Mouse (Mus musculus) ovary, adult 18-20 months (tissue): ENCODE data around the gene Olfr159.
"Not testable (repeated sequence)": the region's sequence is repeated elsewhere in the genome, so short reads cannot be mapped to it uniquely, and the experiment has no call there.

Source experiments
- DNase-seq: peaks from one replicate; pipeline ENCODE4 v3.0.0; 2022; ENCODE audit warnings: low spot score, mixed read lengths

Gene Olfr159

GRCm38 (mm10) chr4:43770909-43771308 is at the start of gene Olfr159:
Gene Olfr159, minus strand, starts transcription at chr4:43771009.
- no peak for DNase-seq

DNA sequence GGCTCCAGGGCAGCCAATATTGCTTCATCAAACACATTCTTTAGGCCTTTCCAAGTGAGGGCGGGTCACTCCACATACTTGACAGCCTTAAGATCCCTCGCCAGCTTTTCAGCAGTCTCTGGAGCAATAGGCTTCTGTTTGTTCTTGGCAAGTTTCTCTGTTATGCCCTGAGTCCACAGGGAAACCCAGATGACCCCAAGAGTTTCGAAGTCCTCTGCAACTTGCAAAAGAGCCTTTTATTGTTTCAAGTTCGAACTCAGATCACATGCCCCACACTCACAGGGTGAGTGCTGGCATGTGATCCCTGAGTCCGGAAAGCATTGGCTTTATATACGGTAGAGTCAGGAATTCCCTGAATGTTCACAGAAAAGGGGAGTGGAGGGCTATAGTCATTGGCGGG is 28.1 kb upstream of the Olfr159 start:
- DNase-seq = no peak

DNA sequence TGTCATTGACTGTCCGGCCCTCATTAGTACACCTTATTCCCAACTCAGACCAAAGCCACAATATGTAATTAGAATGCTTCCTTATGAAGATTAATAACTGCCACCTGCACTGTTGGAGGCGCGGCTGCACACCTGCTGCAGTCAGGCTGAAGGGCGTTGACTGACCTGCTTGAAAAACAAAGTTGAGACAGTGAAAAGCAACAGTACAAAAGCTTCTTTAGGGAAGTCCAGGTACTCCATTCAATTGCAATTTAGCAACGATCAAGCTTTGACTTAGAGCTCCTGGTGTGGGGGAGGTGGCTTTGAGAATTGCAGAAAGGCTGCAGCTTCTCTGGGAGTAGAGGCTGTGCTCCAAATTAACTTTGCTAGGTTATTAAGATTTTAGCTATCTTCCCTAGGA is 25.0 kb upstream of the Olfr159 start:
- not testable (repeated sequence) for DNase-seq

DNA sequence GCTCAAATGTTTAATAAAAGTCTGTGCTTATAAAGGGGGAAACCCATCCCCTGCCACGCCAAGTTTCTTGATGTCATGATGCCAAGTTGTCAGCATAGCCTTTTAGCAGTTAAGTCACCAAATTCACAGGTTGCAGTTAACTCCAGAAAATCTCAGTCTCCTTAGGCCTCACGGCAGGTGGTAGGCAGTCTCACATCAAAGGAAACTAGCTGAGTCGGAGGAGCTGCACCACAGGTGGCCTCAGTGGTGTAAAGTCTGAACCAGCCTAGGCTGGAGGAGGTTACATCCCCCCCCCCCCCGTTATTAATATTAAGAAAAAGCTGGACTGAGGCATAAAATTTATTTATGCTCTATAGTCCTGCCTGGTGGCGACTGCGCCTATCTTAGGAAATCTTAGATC is 24.5 kb upstream of the Olfr159 start:
- DNase-seq = no peak

- no peak for DNase-seq
Measured at GRCm38 (mm10) chr4:43772304-43772703, 1.5 kb upstream of the Olfr159 start.

DNA sequence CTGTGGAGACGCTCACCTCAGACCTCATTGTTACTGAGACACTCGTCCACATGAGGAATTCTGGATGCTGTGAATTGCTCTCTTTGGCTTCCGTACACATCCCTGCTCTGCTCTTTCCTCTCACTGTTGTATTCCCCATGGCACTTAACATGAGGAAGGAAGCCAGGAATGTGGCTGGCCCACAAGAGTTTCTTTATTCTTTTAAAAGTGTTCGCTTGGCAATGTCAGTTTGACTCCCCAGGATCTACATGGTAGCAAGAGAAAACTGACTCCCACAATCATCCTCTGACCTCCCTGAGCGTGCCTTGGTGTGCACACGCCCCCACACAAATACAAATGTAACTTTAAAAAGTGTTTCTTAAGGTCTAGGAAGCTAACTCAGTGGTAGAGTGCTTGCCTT is 817 bp upstream of the Olfr159 start:
- DNase-seq = no peak

DNA sequence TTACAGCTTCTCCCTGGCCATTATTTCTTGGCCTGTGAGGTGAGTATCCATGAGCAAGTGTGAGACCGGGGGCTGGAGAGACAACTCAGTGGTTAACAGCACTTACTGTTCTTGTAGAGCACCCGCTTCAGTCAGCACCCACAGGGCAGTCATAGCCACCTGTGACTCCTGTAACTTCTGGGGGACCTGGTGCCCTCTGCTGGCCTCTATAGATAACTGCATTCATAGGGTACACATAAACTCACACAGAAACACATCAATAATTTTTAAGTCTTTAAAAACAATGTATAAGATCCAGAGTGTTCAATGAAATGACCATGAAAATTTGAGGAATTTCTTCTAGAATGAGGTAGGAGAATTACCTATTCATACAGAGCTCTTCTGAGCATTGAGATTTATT is 1.4 kb downstream of the Olfr159 start:
- DNase-seq = no peak

DNA sequence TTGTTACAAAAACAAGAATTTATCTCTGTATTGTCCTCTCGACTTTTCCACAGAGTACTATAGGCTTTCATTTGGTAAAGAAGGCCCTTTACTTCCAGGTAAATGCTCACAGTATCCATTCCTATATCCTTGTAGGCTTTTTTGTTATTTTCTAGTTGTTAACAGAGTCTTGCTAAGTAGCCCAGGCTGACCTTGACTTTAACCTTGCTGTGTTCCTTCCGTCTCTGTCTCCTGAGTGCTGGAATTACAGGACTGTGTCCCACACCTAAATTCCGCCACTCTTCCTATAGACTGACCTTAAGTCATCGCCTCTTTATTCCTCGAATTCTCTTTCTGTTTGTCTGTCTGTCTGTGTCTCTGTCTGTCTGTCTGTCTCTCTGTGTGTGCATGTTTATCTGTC is 2.5 kb downstream of the Olfr159 start:
- DNase-seq = no peak

- no peak for DNase-seq
Measured at GRCm38 (mm10) chr4:43763410-43763809, 7.4 kb downstream of the Olfr159 start.

DNA sequence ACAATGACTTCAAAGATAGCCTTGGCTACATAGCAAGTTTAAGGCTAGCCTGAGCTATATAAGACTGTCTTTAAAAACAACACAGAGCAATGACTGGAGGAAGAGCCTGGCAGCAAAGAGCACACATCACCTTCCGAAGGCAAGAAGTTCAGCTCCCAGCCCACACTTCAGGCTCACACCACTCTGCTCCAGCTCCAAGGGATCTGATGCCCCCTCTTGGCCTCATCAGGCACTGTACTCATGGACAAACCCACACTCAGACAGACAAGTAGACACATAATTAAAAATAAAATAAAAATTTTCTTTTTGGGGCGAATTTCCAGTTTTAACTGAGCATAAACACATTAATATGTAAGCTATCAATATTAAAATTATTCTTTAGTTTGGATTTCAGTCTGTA is 9.5 kb downstream of the Olfr159 start:
- no peak for DNase-seq

DNA sequence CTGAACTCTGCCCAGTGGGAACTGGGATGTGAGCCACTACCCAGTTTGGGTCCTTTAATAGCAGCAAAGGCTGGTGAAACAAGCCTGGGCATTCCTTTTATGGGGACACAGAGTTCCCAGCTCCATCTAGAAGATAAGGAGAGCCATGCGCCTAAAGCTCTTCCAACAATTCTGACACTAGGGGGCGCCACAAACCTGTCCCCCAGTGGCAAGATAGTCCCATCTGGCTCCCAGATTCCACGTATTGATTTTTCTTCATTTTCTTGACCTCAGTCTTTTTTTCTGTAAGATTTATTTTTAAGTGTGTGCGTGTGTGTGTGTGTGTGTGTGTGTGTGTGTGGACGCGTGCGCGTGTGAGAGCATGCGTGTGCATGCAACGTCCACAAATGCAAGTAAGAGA is 10.3 kb downstream of the Olfr159 start:
- DNase-seq = no peak

GRCm38 (mm10) chr4:43759571-43760418 is 11.0 kb downstream of the Olfr159 start:
- DNase-seq = no peak

GRCm38 (mm10) chr4:43757213-43757612 is 13.6 kb downstream of the Olfr159 start:
- DNase-seq = no peak

GRCm38 (mm10) chr4:43745187-43745586 is 25.6 kb downstream of the Olfr159 start:
- DNase-seq = no peak

GRCm38 (mm10) chr4:43743099-43743498 is 27.7 kb downstream of the Olfr159 start:
- DNase-seq = no peak

DNA sequence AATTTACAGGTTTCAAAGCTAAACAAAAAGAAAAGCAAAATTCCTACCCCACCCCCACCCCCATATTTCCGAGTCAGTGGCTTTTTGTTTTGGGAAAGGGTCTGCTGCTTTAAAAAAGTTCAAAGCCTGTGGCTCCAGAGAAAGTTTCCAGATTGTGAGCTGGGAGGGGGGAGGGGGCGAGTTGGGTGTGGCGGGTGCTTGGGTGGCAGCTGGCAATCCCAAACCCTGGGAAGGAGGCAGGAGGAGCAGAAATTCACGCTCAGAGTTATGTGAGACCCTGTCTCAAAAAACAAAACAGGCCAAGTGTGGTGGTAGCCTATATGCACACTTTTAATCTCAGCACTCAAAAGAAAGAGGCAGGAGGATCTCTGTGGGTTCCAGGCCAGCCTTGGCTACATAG is 28.2 kb downstream of the Olfr159 start:
- DNase-seq = no peak

GRCm38 (mm10) chr4:43741526-43741925 is 29.3 kb downstream of the Olfr159 start:
- no peak for DNase-seq

- DNase-seq = no peak
Measured at GRCm38 (mm10) chr4:43738989-43739674, 31.7 kb downstream of the Olfr159 start.

DNA sequence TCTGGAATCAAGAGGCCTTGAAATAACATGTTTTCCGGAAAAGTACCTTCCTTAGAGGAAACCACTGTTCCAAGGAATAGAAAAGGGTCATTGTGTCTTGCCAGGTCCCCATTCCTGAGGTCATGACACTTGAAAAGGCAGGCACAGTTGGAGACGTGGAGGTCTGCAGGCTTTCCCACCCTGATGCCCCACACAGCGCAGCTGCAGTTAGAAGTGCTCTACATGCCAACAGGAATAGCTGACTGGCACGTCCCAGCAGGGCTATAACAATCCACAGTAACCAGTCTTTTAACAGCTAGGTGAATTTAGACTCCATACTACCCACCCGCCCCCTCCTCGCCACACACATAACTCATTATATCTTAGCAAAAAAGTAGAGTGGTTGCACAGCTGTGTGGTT is 33.7 kb downstream of the Olfr159 start:
- no peak for DNase-seq

- DNase-seq = no peak
Measured at GRCm38 (mm10) chr4:43733186-43733585, 37.6 kb downstream of the Olfr159 start.

GRCm38 (mm10) chr4:43732171-43732570 is 38.6 kb downstream of the Olfr159 start:
- DNase-seq = no peak

DNA sequence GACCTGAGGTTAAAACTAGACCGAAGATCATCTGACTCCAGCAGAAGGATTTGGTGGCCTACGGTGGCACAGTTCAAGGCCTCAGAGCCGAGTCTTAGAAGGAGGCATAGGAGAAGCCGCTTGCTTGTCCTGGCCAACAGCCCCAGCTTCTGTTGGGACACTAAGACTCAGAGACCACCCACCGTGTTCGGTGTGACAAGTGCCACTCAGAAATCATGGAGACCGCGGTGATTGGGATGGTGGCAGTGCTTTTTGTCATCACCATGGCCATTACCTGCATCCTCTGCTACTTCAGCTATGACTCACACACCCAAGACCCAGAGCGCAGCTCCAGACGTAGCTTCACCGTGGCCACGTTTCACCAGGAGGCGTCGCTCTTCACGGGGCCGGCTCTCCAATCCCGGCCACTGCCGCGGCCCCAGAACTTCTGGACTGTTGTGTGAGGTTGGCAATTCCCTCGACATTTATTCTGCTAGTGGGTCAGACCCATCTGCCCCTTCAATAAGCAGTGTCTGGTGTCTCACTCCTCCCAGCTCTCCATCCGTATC is 40.0 kb downstream of the Olfr159 start:
- DNase-seq = no peak
